Mouse (Mus musculus) erythroid progenitor cell, adult 5-6 weeks (primary cell): Measurements from ENCODE around the gene Cst7. TPM values are rescaled to one million over a fixed set of nuclear protein-coding genes. Genes with fewer than 3 reads are reported as not detected.

ENCODE experiments used
- ATAC-seq: replicated peaks from 2 replicates; pipeline ENCODE4 v1.8.0; 2016; ENCODE audit warnings: moderate number of reproducible peaks, mild to moderate bottlenecking, moderate TSS enrichment, inconsistent platforms; ENCODE audit not compliant: poor library complexity, low FRiP score, severe bottlenecking
- total RNA-seq, 2 experiments: library from RNA; stranded (forward) in 1 of 2; stranded (reverse) in 1 of 2; fragments of 150-400 nt in 1 of 2; fragments of 186-747, 209-891 nt in 1 of 2; gene quantifications; 2 replicates each; pipeline versions ENCODE4 v1.2.3 to v1.2.4; 2015 to 2017; ENCODE audit warnings: low replicate concordance in 2 of 2

The Cst7 gene
- total RNA-seq, 2 experiments from 2014 or later: 24.7 to 26.8 TPM

GRCm38 (mm10) chr2:150623957-150624356 is 53.7 kb downstream of the Cst7 start:
- ATAC-seq: no peak

- ATAC-seq: no peak
These were observed 54.7 kb downstream of the Cst7 start for GRCm38 (mm10) chr2:150624926-150625325.

GRCm38 (mm10) chr2:150627140-150627539 is 56.9 kb downstream of the Cst7 start:
- ATAC-seq: no peak

Other genes with a start within 250 kb of the Cst7 start
- 16.9 TPM in 1 of 2 replicates, not detected in the other for gene Gm10130, start 246.7 kb upstream of the Cst7 start, total RNA-seq (2015; ENCODE audit: low replicate concordance)
- not detected in 2 replicates for gene Gm10130, start 246.7 kb upstream of the Cst7 start, total RNA-seq (2017; ENCODE audit: low replicate concordance)
- gene 3300002I08Rik, start 207.7 kb upstream of the Cst7 start, total RNA-seq (2015; ENCODE audit: low replicate concordance): not detected in 2 replicates
- not detected in 2 replicates for gene 3300002I08Rik, start 207.7 kb upstream of the Cst7 start, total RNA-seq (2017; ENCODE audit: low replicate concordance)
- gene Zfp442, start 118.9 kb upstream of the Cst7 start, total RNA-seq (2015; ENCODE audit: low replicate concordance): not detected in 2 replicates
- gene Zfp442, start 118.9 kb upstream of the Cst7 start, total RNA-seq (2017; ENCODE audit: low replicate concordance): 1.5 TPM in 1 of 2 replicates, not detected in the other
- not detected in 2 replicates for gene Zfp345, start 85.3 kb upstream of the Cst7 start, total RNA-seq (2015; ENCODE audit: low replicate concordance)
- not detected in 2 replicates for gene Zfp345, start 85.3 kb upstream of the Cst7 start, total RNA-seq (2017; ENCODE audit: low replicate concordance)
- 16.6 and 25.2 TPM in 2 replicates for gene Apmap, start 38.2 kb downstream of the Cst7 start, total RNA-seq (2015; ENCODE audit: low replicate concordance)
- 18.1 and 35.9 TPM in 2 replicates for gene Apmap, start 38.2 kb downstream of the Cst7 start, total RNA-seq (2017; ENCODE audit: low replicate concordance)
- 28.1 and 35.6 TPM in 2 replicates for gene Acss1, start 98.1 kb downstream of the Cst7 start, total RNA-seq (2015; ENCODE audit: low replicate concordance)
- 34.8 and 43.3 TPM in 2 replicates for gene Acss1, start 98.1 kb downstream of the Cst7 start, total RNA-seq (2017; ENCODE audit: low replicate concordance)
- gene Vsx1, start 118.9 kb downstream of the Cst7 start, total RNA-seq (2015; ENCODE audit: low replicate concordance): not detected in 2 replicates
- 0.51 TPM in 1 of 2 replicates, not detected in the other for gene Vsx1, start 118.9 kb downstream of the Cst7 start, total RNA-seq (2017; ENCODE audit: low replicate concordance)
- gene Entpd6, start 178.6 kb downstream of the Cst7 start, total RNA-seq (2015; ENCODE audit: low replicate concordance): 1.1 and 1.7 TPM in 2 replicates
- 1.7 TPM in 1 of 2 replicates, not detected in the other for gene Entpd6, start 178.6 kb downstream of the Cst7 start, total RNA-seq (2017; ENCODE audit: low replicate concordance)
- gene Pygb, start 216.3 kb downstream of the Cst7 start, total RNA-seq (2015; ENCODE audit: low replicate concordance): 2.1 and 3.6 TPM in 2 replicates
- 3.6 and 7.3 TPM in 2 replicates for gene Pygb, start 216.3 kb downstream of the Cst7 start, total RNA-seq (2017; ENCODE audit: low replicate concordance)